Mouse (Mus musculus): Measurements from ENCODE around the gene Pitpnm2.

DNA sequence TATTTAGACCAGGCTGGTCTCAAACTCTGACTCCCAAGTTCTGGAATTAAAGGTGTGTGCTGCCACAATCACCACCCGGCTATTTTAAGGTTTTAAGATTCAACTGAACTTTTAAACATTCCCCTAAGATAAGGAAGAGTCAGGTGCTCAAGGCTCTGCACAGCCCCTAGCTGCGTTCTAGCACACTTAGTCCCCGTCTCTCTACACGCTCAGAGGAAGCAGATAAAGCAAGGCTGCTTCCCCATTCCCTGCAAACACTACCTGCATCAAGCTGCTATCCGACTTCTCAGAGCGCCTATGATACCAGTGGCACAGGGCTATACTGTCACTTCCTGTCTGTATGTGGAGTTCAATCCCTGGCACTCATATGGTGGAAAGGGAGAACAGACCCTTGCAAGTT is 18.1 kb upstream of the Pitpnm2 start:
- TF ChIP-seq CTCF (IDR thresholded peaks at IDR 0.05; ENCODE audit: low read depth, low read length) (no peak), POLR2A (IDR thresholded peaks at IDR 0.05; ENCODE audit: extremely low read depth, insufficient read depth, low read length) (no peak)
